Mouse (Mus musculus): ENCODE measurements at regions not wholly inside any gene's neighbourhood (a gene's known extent, or its start where the extent isn't known, plus 50 kb on each side); places are given as distances from the start of the nearest gene placed in this dataset.

DNA sequence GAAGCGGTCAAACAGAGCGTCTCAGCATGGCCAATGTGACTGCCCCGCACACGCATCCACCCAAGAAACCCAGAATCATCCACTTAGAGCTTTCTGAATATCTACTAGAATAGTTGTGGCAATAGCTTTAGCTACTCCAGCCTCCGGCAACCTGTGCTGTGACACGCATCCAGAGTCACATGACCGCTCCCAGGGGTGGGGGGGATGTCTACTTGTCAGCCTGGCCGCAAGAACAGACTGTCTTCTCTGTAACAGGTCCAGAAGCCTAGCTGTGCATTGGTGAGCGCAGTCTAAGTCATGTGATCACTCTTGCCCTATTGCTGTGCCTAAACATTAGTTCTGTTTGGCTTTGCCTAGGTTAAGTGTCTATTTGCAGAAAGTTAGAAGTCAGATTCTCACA is 137.5 kb downstream of the Zfp706 start:
- H3K4me3 ChIP-seq (ENCODE audit: low read depth, low read length): no peak overlapping the region
- H3K4me1 ChIP-seq (ENCODE audit: insufficient read depth, low read depth, low read length): peaks cover 50% of the 10 kb centered on the region
- peaks cover 57% of the 10 kb centered on the region for H3K36me3 ChIP-seq (replicated peaks)
- no peaks in the 10 kb centered on the region for H3K9me3 ChIP-seq (replicated peaks)
- ATAC-seq (ENCODE audit: extremely low read depth, insufficient number of reproducible peaks, low FRiP score, poor library complexity, severe bottlenecking) (no peak), DNase-seq (ENCODE audit: low spot score) (no peak)
- no peak for TF ChIP-seq POLR2AphosphoS5 (IDR thresholded peaks at IDR 0.05; ENCODE audit: insufficient replicate concordance, low read depth, low read length)
- no peak for TF ChIP-seq CTCF (IDR thresholded peaks at IDR 0.05; ENCODE audit: low read depth, low read length)
- no peak for TF ChIP-seq TAL1 (conservative IDR thresholded peaks at IDR 0.05; ENCODE audit: low read depth, low read length)
- no peak for TF ChIP-seq GATA1 (IDR thresholded peaks at IDR 0.05; ENCODE audit: borderline replicate concordance, low read length)
- no peak for TF ChIP-seq GATA2 (IDR thresholded peaks at IDR 0.05; ENCODE audit: borderline replicate concordance, low read depth, low read length)
- no peaks in the 10 kb centered on the region; the same call in 1 of the 2 replicates for H3K27me3 ChIP-seq (ENCODE audit: insufficient read depth, low read length)

DNA sequence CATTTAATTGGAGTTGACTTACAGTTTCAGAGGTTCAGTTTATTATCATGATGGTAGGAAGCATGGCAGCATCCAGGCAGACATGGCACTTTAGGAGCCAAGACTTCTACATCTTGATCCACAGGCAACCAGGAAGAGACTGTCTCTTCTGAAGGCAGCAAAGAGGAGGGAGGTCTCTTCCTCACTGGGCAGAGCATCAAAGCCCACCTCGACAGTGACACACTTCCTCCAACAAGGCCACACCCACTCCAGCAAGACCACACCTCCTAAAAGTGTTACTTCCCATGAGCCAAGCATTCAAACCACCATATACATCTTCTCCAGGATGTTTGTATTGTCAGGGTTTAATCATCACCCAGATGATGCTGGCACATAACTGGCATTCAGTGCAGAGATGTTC is 141.5 kb downstream of the Zfp706 start:
- H3K4me3 ChIP-seq (ENCODE audit: low read depth, low read length): no peak overlapping the region
- DNase-seq (ENCODE audit: low spot score): no peak
- TF ChIP-seq GATA1 (IDR thresholded peaks at IDR 0.05; ENCODE audit: borderline replicate concordance, low read length): no peak
- TF ChIP-seq GATA2 (IDR thresholded peaks at IDR 0.05; ENCODE audit: borderline replicate concordance, low read depth, low read length): no peak
- no peak for TF ChIP-seq TAL1 (conservative IDR thresholded peaks at IDR 0.05; ENCODE audit: low read depth, low read length)
- TF ChIP-seq CTCF (IDR thresholded peaks at IDR 0.05; ENCODE audit: low read depth, low read length): no peak
- TF ChIP-seq POLR2AphosphoS5 (IDR thresholded peaks at IDR 0.05; ENCODE audit: insufficient replicate concordance, low read depth, low read length): no peak

DNA sequence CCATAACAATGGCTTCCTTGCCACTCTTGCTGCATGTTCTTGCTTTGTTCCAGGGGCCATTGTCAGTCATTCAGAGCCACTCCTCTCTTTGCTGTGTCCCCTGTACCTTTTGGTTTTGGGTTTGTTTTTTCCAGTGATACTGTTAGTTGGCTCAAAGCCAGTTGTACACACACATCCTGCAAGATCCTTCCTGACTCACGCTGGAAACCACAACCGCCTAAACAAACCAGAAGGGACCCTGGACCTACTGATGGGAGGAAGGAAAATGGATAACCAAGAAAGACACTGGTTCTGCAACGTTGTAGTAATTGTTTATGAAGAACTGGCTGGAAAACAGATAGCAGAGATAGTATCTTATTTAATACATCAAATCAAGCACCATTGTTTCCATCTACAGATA is 142.2 kb downstream of the Zfp706 start:
- TF ChIP-seq GATA1 (IDR thresholded peaks at IDR 0.05; ENCODE audit: borderline replicate concordance, low read length) (no peak), GATA2 (IDR thresholded peaks at IDR 0.05; ENCODE audit: borderline replicate concordance, low read depth, low read length) (no peak), CTCF (IDR thresholded peaks at IDR 0.05; ENCODE audit: low read depth, low read length) (no peak), TAL1 (conservative IDR thresholded peaks at IDR 0.05; ENCODE audit: low read depth, low read length) (no peak), POLR2AphosphoS5 (IDR thresholded peaks at IDR 0.05; ENCODE audit: insufficient replicate concordance, low read depth, low read length) (no peak)
- no peak for DNase-seq (ENCODE audit: low spot score)
- H3K4me1 ChIP-seq (ENCODE audit: insufficient read depth, low read depth, low read length): peaks cover 28% of the 10 kb centered on the region
- peaks cover 24% of the 10 kb centered on the region for H3K36me3 ChIP-seq (replicated peaks)
- no peak overlapping the region for H3K4me3 ChIP-seq (ENCODE audit: low read depth, low read length)
- no peaks in the 10 kb centered on the region for H3K9me3 ChIP-seq (replicated peaks)
- no peak for ATAC-seq (ENCODE audit: extremely low read depth, insufficient number of reproducible peaks, low FRiP score, poor library complexity, severe bottlenecking)
- peaks cover 2% of the 10 kb centered on the region for H3K27me3 ChIP-seq (ENCODE audit: insufficient read depth, low read length)

More for the DNA sequence above, 141.5 kb downstream of the Zfp706 start:
- peaks cover 2% of the 10 kb centered on the region for H3K27me3 ChIP-seq (ENCODE audit: insufficient read depth, low read length)
- no peak for ATAC-seq (ENCODE audit: extremely low read depth, insufficient number of reproducible peaks, low FRiP score, poor library complexity, severe bottlenecking)
- peaks cover 32% of the 10 kb centered on the region for H3K36me3 ChIP-seq (replicated peaks)
- H3K9me3 ChIP-seq (replicated peaks): no peaks in the 10 kb centered on the region
- peaks cover 31% of the 10 kb centered on the region for H3K4me1 ChIP-seq (ENCODE audit: insufficient read depth, low read depth, low read length)

- DNase-seq (ENCODE audit: low spot score) (no peak), ATAC-seq (ENCODE audit: extremely low read depth, insufficient number of reproducible peaks, low FRiP score, poor library complexity, severe bottlenecking) (no peak)
- Histone ChIP-seq H3K9me3 (replicated peaks) (no peaks in the 10 kb centered on the region), H3K4me1 (ENCODE audit: insufficient read depth, low read depth, low read length) (peaks cover 28% of the 10 kb centered on the region), H3K36me3 (replicated peaks) (peaks cover 12% of the 10 kb centered on the region), H3K27me3 (ENCODE audit: insufficient read depth, low read length) (peaks cover 2% of the 10 kb centered on the region), H3K4me3 (ENCODE audit: low read depth, low read length) (no peak overlapping the region)
- TF ChIP-seq TAL1 (conservative IDR thresholded peaks at IDR 0.05; ENCODE audit: low read depth, low read length) (no peak), GATA1 (IDR thresholded peaks at IDR 0.05; ENCODE audit: borderline replicate concordance, low read length) (no peak), POLR2AphosphoS5 (IDR thresholded peaks at IDR 0.05; ENCODE audit: insufficient replicate concordance, low read depth, low read length) (no peak), GATA2 (IDR thresholded peaks at IDR 0.05; ENCODE audit: borderline replicate concordance, low read depth, low read length) (no peak), CTCF (IDR thresholded peaks at IDR 0.05; ENCODE audit: low read depth, low read length) (no peak)
Observed at GRCm38 (mm10) chr15:36864046-36864445, 143.5 kb downstream of the Zfp706 start.

DNA sequence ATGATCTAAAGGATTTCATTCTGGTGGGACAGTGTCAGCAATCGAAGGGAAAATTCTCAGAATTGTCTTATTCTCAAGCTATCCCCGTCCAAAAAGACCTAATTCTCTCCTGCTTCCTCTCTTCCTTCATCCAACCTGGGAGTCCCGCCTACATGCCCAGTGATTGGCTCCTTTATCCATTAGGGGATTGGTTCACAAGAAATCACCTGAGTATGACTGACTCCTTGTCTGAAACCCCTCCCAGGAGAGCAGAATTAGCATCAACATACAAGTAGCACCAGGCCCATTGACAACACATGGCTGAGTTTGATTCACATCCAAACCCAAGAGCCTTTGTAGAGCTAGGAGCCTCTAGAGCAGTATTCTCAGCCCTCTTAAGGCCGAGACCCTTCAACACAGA is 148.9 kb downstream of the Zfp706 start:
- no peaks in the 10 kb centered on the region for H3K9me3 ChIP-seq (replicated peaks)
- no peak for DNase-seq (ENCODE audit: low spot score)
- ATAC-seq (ENCODE audit: extremely low read depth, insufficient number of reproducible peaks, low FRiP score, poor library complexity, severe bottlenecking): no peak
- TF ChIP-seq POLR2AphosphoS5 (IDR thresholded peaks at IDR 0.05; ENCODE audit: insufficient replicate concordance, low read depth, low read length): no peak
- no peak for TF ChIP-seq GATA2 (IDR thresholded peaks at IDR 0.05; ENCODE audit: borderline replicate concordance, low read depth, low read length)
- no peak for TF ChIP-seq CTCF (IDR thresholded peaks at IDR 0.05; ENCODE audit: low read depth, low read length)
- TF ChIP-seq GATA1 (IDR thresholded peaks at IDR 0.05; ENCODE audit: borderline replicate concordance, low read length): no peak
- TF ChIP-seq TAL1 (conservative IDR thresholded peaks at IDR 0.05; ENCODE audit: low read depth, low read length): no peak
- H3K36me3 ChIP-seq (replicated peaks): no peaks in the 10 kb centered on the region
- peaks cover 21% of the 10 kb centered on the region for H3K27me3 ChIP-seq (ENCODE audit: insufficient read depth, low read length)
- H3K4me1 ChIP-seq (ENCODE audit: insufficient read depth, low read depth, low read length): peaks cover 14% of the 10 kb centered on the region
- no peak overlapping the region for H3K4me3 ChIP-seq (ENCODE audit: low read depth, low read length)

DNA sequence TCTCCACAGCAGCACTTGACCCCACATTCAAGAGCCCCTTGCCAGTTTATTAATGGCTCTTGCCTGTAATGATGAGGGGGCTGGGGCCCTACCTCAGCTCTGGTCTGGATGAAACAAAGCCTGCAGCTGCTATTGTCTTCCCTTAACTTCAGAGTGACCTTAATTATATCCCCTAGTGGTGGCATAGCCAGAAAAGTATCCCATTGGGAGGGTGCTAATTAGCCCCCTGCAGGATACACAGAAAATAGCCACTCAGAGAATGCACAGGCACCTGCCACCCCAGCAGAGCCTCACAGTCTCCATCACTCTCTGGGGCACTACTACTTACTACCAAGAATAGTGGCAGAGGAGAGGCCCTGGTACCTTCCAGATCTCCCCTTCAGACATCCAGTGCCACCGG is 150.0 kb downstream of the Zfp706 start:
- no peak overlapping the region for H3K4me3 ChIP-seq (ENCODE audit: low read depth, low read length)
- peaks cover 19% of the 10 kb centered on the region for H3K27me3 ChIP-seq (ENCODE audit: insufficient read depth, low read length)
- no peaks in the 10 kb centered on the region for H3K9me3 ChIP-seq (replicated peaks)
- ATAC-seq (ENCODE audit: extremely low read depth, insufficient number of reproducible peaks, low FRiP score, poor library complexity, severe bottlenecking) (no peak), DNase-seq (ENCODE audit: low spot score) (no peak)
- TF ChIP-seq TAL1 (conservative IDR thresholded peaks at IDR 0.05; ENCODE audit: low read depth, low read length) (no peak), GATA1 (IDR thresholded peaks at IDR 0.05; ENCODE audit: borderline replicate concordance, low read length) (no peak), GATA2 (IDR thresholded peaks at IDR 0.05; ENCODE audit: borderline replicate concordance, low read depth, low read length) (no peak), POLR2AphosphoS5 (IDR thresholded peaks at IDR 0.05; ENCODE audit: insufficient replicate concordance, low read depth, low read length) (no peak), CTCF (IDR thresholded peaks at IDR 0.05; ENCODE audit: low read depth, low read length) (no peak)
- H3K36me3 ChIP-seq (replicated peaks): no peaks in the 10 kb centered on the region
- H3K4me1 ChIP-seq (ENCODE audit: insufficient read depth, low read depth, low read length): peaks cover 8% of the 10 kb centered on the region
